Mouse (Mus musculus) limb, embryonic 14.5 days (tissue): ENCODE measurements around the gene Il5ra. TPM values are rescaled to one million over a fixed set of nuclear protein-coding genes. Genes with fewer than 3 reads are reported as not detected.
A peak's percentile ranks its signal among the peaks of the same experiment; 100 is the strongest.

Experiments used
- ATAC-seq: fragments of 200-750 bp; cut with Nextera tagmentation; 2 replicates; pipeline ENCODE4 v1.8.0; 2017; ENCODE audit warnings: low read depth, moderate number of reproducible peaks, moderate TSS enrichment; ENCODE audit not compliant: low FRiP score
- DNase-seq: peaks from one replicate; pipeline ENCODE4 v3.0.0-alpha.2; 2015; ENCODE audit warnings: low spot score
- H3K27ac ChIP-seq: fragments of 300-500 bp; sonication (generic); replicated peaks from 2 replicates; pipeline ENCODE4 v1.5.1; 2014; ENCODE audit warnings: low read depth, mild to moderate bottlenecking, low read length, moderate library complexity, mixed read lengths
- H3K27me3 ChIP-seq: fragments of 300-500 bp; sonication (generic); 2 replicates; pipeline ENCODE4 v1.6.1; 2014; ENCODE audit warnings: low read length, mixed read lengths; ENCODE audit not compliant: control insufficient read depth, insufficient read depth
- H3K36me3 ChIP-seq: fragments of 300-500 bp; sonication (generic); 2 replicates; pipeline ENCODE4 v1.6.1; 2014; ENCODE audit warnings: mild to moderate bottlenecking, low read length, moderate library complexity, mixed read lengths; ENCODE audit not compliant: control insufficient read depth, insufficient read depth
- H3K4me1 ChIP-seq: fragments of 300-500 bp; sonication (generic); 2 replicates; pipeline ENCODE4 v1.6.1; 2014; ENCODE audit warnings: antibody characterized with exemption, low read length, mixed read lengths; ENCODE audit not compliant: control insufficient read depth, insufficient read depth
- H3K4me2 ChIP-seq: fragments of 300-500 bp; sonication (generic); replicated peaks from 2 replicates; pipeline ENCODE4 v1.6.1; 2014; ENCODE audit warnings: low read depth, mild to moderate bottlenecking, low read length, moderate library complexity; ENCODE audit not compliant: severe bottlenecking
- H3K4me3 ChIP-seq: fragments of 300-500 bp; sonication (generic); replicated peaks from 2 replicates; pipeline ENCODE4 v1.5.1; 2014; ENCODE audit warnings: low read length
- H3K9ac ChIP-seq: fragments of 300-500 bp; sonication (generic); 2 replicates; pipeline ENCODE4 v1.6.1; 2014; ENCODE audit warnings: mild to moderate bottlenecking, low read depth, low read length, moderate library complexity; ENCODE audit not compliant: severe bottlenecking
- H3K9me3 ChIP-seq: fragments of 300-500 bp; sonication (generic); 2 replicates; pipeline ENCODE4 v1.6.1; 2016; ENCODE audit warnings: low read length; ENCODE audit not compliant: control insufficient read depth
- POLR2A ChIP-seq: fragments of 200-500 bp; IDR thresholded peaks from 2 replicates; pipeline ENCODE4 v1.8.0; 2012; ENCODE audit warnings: inconsistent platforms, mild to moderate bottlenecking, moderate library complexity, borderline replicate concordance; ENCODE audit not compliant: insufficient read depth, insufficient read length; ENCODE audit errors: extremely low read depth
- WGBS: fragments of 180-500 bp; shearing (Covaris S2); extraction: QIAGEN DNeasy Blood & Tissue Kit; methylation state at CpG from one replicate; pipeline ENCODE4 v1.1.7; 2014; 5-methylcytosine and 5-hydroxymethylcytosine counted together
- polyA plus RNA-seq, 2 experiments: library from polyadenylated mRNA; depleted of rRNA in 1 of 2; stranded (reverse) in 1 of 2; unstranded in 1 of 2; fragments of >200 nt; fragmentation: Nextera tagmentation in 1 of 2; extraction: Ambion mirVana in 1 of 2; gene quantifications; 2 replicates each; pipeline versions ENCODE4 v1.2.1 to v1.2.3; 2012 to 2014

Il5ra gene
- polyA plus RNA-seq, 2 experiments, result 0.09 to 0.41 TPM

DNA sequence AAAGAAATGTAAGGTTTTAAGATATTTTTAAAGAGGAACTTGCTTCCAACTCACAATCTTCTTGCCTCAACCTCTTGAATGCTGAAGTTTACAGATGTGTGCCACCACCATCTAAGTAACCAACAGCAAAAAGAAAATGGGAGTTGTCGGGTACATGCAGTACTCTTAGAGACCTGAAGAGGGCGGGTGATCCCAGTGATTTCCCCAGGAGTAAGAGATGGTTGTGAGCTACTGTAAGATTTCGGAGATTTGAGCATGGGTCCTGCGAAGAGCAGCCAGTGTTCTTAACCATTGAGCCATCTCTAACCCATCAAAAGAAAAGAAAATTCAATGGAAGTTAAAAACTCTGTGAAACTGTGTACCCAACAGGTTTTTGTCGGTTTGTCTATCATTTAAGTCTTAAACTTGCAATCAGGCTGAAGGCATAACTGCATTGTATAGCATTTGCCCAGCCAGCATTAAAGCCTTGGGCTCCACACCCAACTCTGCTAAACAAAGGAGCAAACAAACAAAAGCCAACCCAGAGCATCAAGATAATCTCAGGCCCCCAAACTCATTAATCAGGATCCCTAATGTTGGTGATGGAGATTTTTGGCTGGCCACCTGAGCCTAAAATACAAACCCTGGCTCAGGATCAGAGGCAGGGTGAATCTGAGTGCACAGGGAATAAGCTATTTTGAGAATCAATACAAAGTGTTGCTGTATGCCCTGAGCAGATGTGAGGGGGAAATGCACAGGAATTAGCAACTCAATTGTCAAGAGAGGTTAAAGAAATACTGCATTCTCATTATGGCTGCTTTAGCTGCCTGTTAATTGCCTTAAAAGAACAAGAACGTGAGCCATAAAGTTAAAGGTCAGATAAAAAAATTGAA lies 84.8 kb downstream of the Il5ra start:
- no peaks in the 10 kb centered on the region for H3K27me3 ChIP-seq
- H3K9ac ChIP-seq, result no peak overlapping the region
- no peak for TF ChIP-seq POLR2A
- H3K4me3 ChIP-seq, result no peak overlapping the region
- H3K9me3 ChIP-seq, result no peaks in the 10 kb centered on the region
- 33% methylated on average over 6 of the region's 6 CpGs for WGBS
- no peaks in the 10 kb centered on the region for H3K36me3 ChIP-seq
- H3K4me2 ChIP-seq, result no peak overlapping the region
- no peak overlapping the region for H3K27ac ChIP-seq
- ATAC-seq, result no peak
- H3K4me1 ChIP-seq, result no peaks in the 10 kb centered on the region
- DNase-seq, result peak; percentile 8

Other genes with a start within 250 kb of the Il5ra start
- gene Trnt1, start 20.1 kb upstream of the Il5ra start, polyA plus RNA-seq (2012; rRNA removed), result 23.7 and 34.3 TPM in 2 replicates
- gene Trnt1, start 20.1 kb upstream of the Il5ra start, polyA plus RNA-seq (2014; fragmentation: Nextera tagmentation; extraction: Ambion mirVana), result 59.0 and 59.9 TPM in 2 replicates
- 16.9 and 22.4 TPM in 2 replicates for gene Crbn, start 51.0 kb upstream of the Il5ra start, polyA plus RNA-seq (2012; rRNA removed)
- gene Crbn, start 51.0 kb upstream of the Il5ra start, polyA plus RNA-seq (2014; fragmentation: Nextera tagmentation; extraction: Ambion mirVana), result 44.3 and 46.3 TPM in 2 replicates